Mouse (Mus musculus) MEL (cell line): ENCODE measurements around the gene 4930535I16Rik. TPM values are rescaled to one million over a fixed set of nuclear protein-coding genes. Genes with fewer than 3 reads are reported as not detected.

Source experiments
- DNase-seq: peaks from one replicate; pipeline ENCODE4 v3.0.0; 2011; ENCODE audit warnings: low read depth, low spot score
- H3K27ac ChIP-seq: 2 replicates; pipeline ENCODE4 v1.5.1; 2012; ENCODE audit warnings: low read depth, mild to moderate bottlenecking, control low read depth, low read length, moderate library complexity; ENCODE audit not compliant: control insufficient read depth
- H3K27me3 ChIP-seq, 2 experiments: fragments of 150-350 bp in 1 of 2; sonication (generic) in 1 of 2; 2 replicates each; pipeline ENCODE4 v1.6.1; 2012; ENCODE audit warnings: low read length in 2 of 2, mild to moderate bottlenecking in 2 of 2, improper control_type of control experiment in 1 of 2, moderate library complexity in 1 of 2; ENCODE audit not compliant: insufficient read depth in 2 of 2, control insufficient read depth in 1 of 2
- H3K36me3 ChIP-seq, 2 experiments: 2 replicates each; pipeline ENCODE4 v1.6.1; 2012 to 2014; ENCODE audit warnings: low read length in 2 of 2, improper control_type of control experiment in 1 of 2, inconsistent platforms in 1 of 2, mild to moderate bottlenecking in 1 of 2; ENCODE audit not compliant: insufficient read depth in 2 of 2, control insufficient read depth in 1 of 2
- H3K4me1 ChIP-seq, 2 experiments: fragments of 150-350 bp in 1 of 2; sonication (generic) in 1 of 2; 2 replicates each; pipeline ENCODE4 v1.6.1; 2012; ENCODE audit warnings: low read length in 2 of 2, improper control_type of control experiment in 1 of 2, mild to moderate bottlenecking in 1 of 2; ENCODE audit not compliant: insufficient read depth in 2 of 2, control insufficient read depth in 1 of 2
- H3K4me3 ChIP-seq, 2 experiments: fragments of 150-350 bp in 1 of 2; sonication (generic) in 1 of 2; 2 replicates each; pipeline ENCODE4 v1.5.1; 2012; ENCODE audit warnings: low read depth in 2 of 2, low read length in 2 of 2, mild to moderate bottlenecking in 2 of 2, moderate library complexity in 2 of 2, control low read depth in 1 of 2, improper control_type of control experiment in 1 of 2; ENCODE audit not compliant: control insufficient read depth in 1 of 2, insufficient read depth in 1 of 2
- H3K79me2 ChIP-seq: 2 replicates; pipeline ENCODE4 v1.6.1; 2012; ENCODE audit warnings: mild to moderate bottlenecking, low read length, moderate library complexity; ENCODE audit not compliant: control insufficient read depth, poor library complexity, insufficient read depth
- H3K9ac ChIP-seq: 2 replicates; pipeline ENCODE4 v1.6.1; 2012; ENCODE audit warnings: low read depth, mild to moderate bottlenecking, control low read depth, low read length, moderate library complexity; ENCODE audit not compliant: control insufficient read depth, poor library complexity, severe bottlenecking
- H3K9me3 ChIP-seq: fragments of 150-350 bp; sonication (generic); replicated peaks from 2 replicates; pipeline ENCODE4 v1.6.1; 2012; ENCODE audit warnings: mild to moderate bottlenecking, low read length, improper control_type of control experiment, moderate library complexity; ENCODE audit not compliant: insufficient read depth
- CHD1 ChIP-seq: IDR thresholded peaks from 2 replicates; pipeline ENCODE4 v1.6.1; 2012; ENCODE audit warnings: low read depth, mild to moderate bottlenecking, inconsistent platforms, low read length, improper control_type of control experiment
- CTCF ChIP-seq, 3 experiments: IDR thresholded peaks in 2 of 3; conservative IDR thresholded peaks in 1 of 3; 2 replicates each; pipeline ENCODE4 v1.5.1; 2011 to 2012; ENCODE audit warnings: low read length in 3 of 3, low read depth in 2 of 3, mild to moderate bottlenecking in 2 of 3, improper control_type of control experiment in 1 of 3, inconsistent platforms in 1 of 3, mixed read lengths in 1 of 3, moderate library complexity in 1 of 3; ENCODE audit not compliant: control insufficient read depth in 1 of 3, insufficient read depth in 1 of 3, poor library complexity in 1 of 3, severe bottlenecking in 1 of 3
- E2F4 ChIP-seq: IDR thresholded peaks from 2 replicates; pipeline ENCODE4 v1.6.1; 2011; ENCODE audit warnings: low read depth, low read length, improper control_type of control experiment, borderline replicate concordance
- ELF1 ChIP-seq: IDR thresholded peaks from 2 replicates; pipeline ENCODE4 v1.6.1; 2014; ENCODE audit warnings: low read depth, mild to moderate bottlenecking, inconsistent platforms, low read length, improper control_type of control experiment, moderate library complexity
- EP300 ChIP-seq, 2 experiments: IDR thresholded peaks; 2 replicates each; pipeline ENCODE4 v1.6.1; 2011; ENCODE audit warnings: improper control_type of control experiment in 2 of 2, low read length in 2 of 2, low read depth in 1 of 2, mild to moderate bottlenecking in 1 of 2
- ETS1 ChIP-seq: IDR thresholded peaks from 2 replicates; pipeline ENCODE4 v1.6.1; 2012; ENCODE audit warnings: low read depth, mild to moderate bottlenecking, inconsistent platforms, low read length, improper control_type of control experiment, moderate library complexity
- GABPA ChIP-seq: IDR thresholded peaks from 2 replicates; pipeline ENCODE4 v1.6.1; 2012; ENCODE audit warnings: low read depth, mild to moderate bottlenecking, inconsistent platforms, low read length, improper control_type of control experiment, moderate library complexity
- GATA1 ChIP-seq: IDR thresholded peaks from 2 replicates; pipeline ENCODE4 v1.6.1; 2011; ENCODE audit warnings: low read depth, low read length, improper control_type of control experiment
- MAFK ChIP-seq: IDR thresholded peaks from 2 replicates; pipeline ENCODE4 v1.6.1; 2011; ENCODE audit warnings: low read depth, mild to moderate bottlenecking, low read length, improper control_type of control experiment, borderline replicate concordance
- MAZ ChIP-seq: IDR thresholded peaks from 2 replicates; pipeline ENCODE4 v1.6.1; 2012; ENCODE audit warnings: low read depth, mild to moderate bottlenecking, inconsistent platforms, low read length, improper control_type of control experiment
- MEF2A ChIP-seq: IDR thresholded peaks from 2 replicates; pipeline ENCODE4 v1.6.1; 2014; ENCODE audit warnings: low read depth, mild to moderate bottlenecking, inconsistent platforms, low read length, improper control_type of control experiment; ENCODE audit not compliant: poor library complexity, insufficient replicate concordance, severe bottlenecking; ENCODE audit errors: extremely low read depth
- MYB ChIP-seq: IDR thresholded peaks from 2 replicates; pipeline ENCODE4 v1.6.1; 2011; ENCODE audit warnings: mild to moderate bottlenecking, low read depth, low read length, improper control_type of control experiment
- MYC ChIP-seq: IDR thresholded peaks from 2 replicates; pipeline ENCODE4 v1.6.1; 2011; ENCODE audit warnings: low read depth, mild to moderate bottlenecking, low read length, improper control_type of control experiment, moderate library complexity
- NELFE ChIP-seq: IDR thresholded peaks from 2 replicates; pipeline ENCODE4 v1.6.1; 2011; ENCODE audit warnings: low read depth, low read length, improper control_type of control experiment
- NRF1 ChIP-seq: IDR thresholded peaks from 2 replicates; pipeline ENCODE4 v1.6.1; 2014; ENCODE audit warnings: low read depth, mild to moderate bottlenecking, inconsistent platforms, low read length, improper control_type of control experiment, moderate library complexity; ENCODE audit not compliant: poor library complexity, insufficient read depth, severe bottlenecking
- POLR2A ChIP-seq, 2 experiments: IDR thresholded peaks; 2 replicates each; pipeline ENCODE4 v1.6.1; 2011 to 2012; ENCODE audit warnings: low read length in 2 of 2, mild to moderate bottlenecking in 2 of 2, control low read depth in 1 of 2, improper control_type of control experiment in 1 of 2, low read depth in 1 of 2, moderate library complexity in 1 of 2; ENCODE audit not compliant: control insufficient read depth in 1 of 2, insufficient read depth in 1 of 2, poor library complexity in 1 of 2
- POLR2AphosphoS5 ChIP-seq: IDR thresholded peaks from 2 replicates; pipeline ENCODE4 v1.6.1; 2012; ENCODE audit warnings: low read depth, borderline replicate concordance, mild to moderate bottlenecking, inconsistent platforms, low read length, moderate library complexity, mixed read lengths
- RCOR1 ChIP-seq: IDR thresholded peaks from 2 replicates; pipeline ENCODE4 v1.6.1; 2012; ENCODE audit warnings: low read depth, mild to moderate bottlenecking, inconsistent platforms, low read length, improper control_type of control experiment
- SMC3 ChIP-seq: IDR thresholded peaks from 2 replicates; pipeline ENCODE4 v1.6.1; 2011; ENCODE audit warnings: low read depth, low read length, improper control_type of control experiment
- TAL1 ChIP-seq: IDR thresholded peaks from 2 replicates; pipeline ENCODE4 v1.6.1; 2012; ENCODE audit warnings: mild to moderate bottlenecking, inconsistent platforms, low read length, moderate library complexity, mixed read lengths
- TBP ChIP-seq: IDR thresholded peaks from 2 replicates; pipeline ENCODE4 v1.8.0; 2011; ENCODE audit warnings: low read depth, low read length, improper control_type of control experiment
- ZMIZ1 ChIP-seq: IDR thresholded peaks from 2 replicates; pipeline ENCODE4 v1.6.1; 2012; ENCODE audit warnings: low read depth, mild to moderate bottlenecking, inconsistent platforms, low read length, improper control_type of control experiment, moderate library complexity
- polyA plus RNA-seq, 2 experiments: library from polyadenylated mRNA; stranded (reverse) in 1 of 2; unstranded in 1 of 2; fragments of >175 nt in 1 of 2; fragments of >200 nt in 1 of 2; gene quantifications; 2 replicates each; pipeline versions ENCODE4 v1.2.1 to v1.2.4; 2012; ENCODE audit warnings: low replicate concordance in 2 of 2, low read depth in 1 of 2; ENCODE audit not compliant: insufficient read length in 2 of 2, insufficient read depth in 1 of 2, missing spikeins in 1 of 2
- total RNA-seq: library from RNA; depleted of rRNA; stranded (reverse); fragments of 300-350 nt; gene quantifications from 2 replicates; pipeline ENCODE4 v1.2.3, GENCODE M21; 2012

Gene 4930535I16Rik
- total and polyA plus RNA-seq, 3 experiments: 1.3 TPM; not detected in 2

GRCm38 (mm10) chr4:123911503-123911902, 6.3 kb downstream of the 4930535I16Rik start:
- no peaks in the 10 kb centered on the region for H3K27me3 ChIP-seq
- no peaks in the 10 kb centered on the region for H3K9me3 ChIP-seq
- H3K4me1 ChIP-seq: peaks cover 0 to 7% of the 10 kb centered on the region in 2 experiments; a peak in 1 of 4 replicates
- H3K9ac ChIP-seq: no peak overlapping the region
- H3K27ac ChIP-seq: no peak overlapping the region
- H3K36me3 ChIP-seq: peaks cover 6 to 25% of the 10 kb centered on the region in 2 experiments
- DNase-seq: no peak
- peaks cover 34% of the 10 kb centered on the region for H3K79me2 ChIP-seq
- TF ChIP-seq GATA1: no peak
- TF ChIP-seq CTCF (IDR thresholded peaks at IDR 0.05 in 2 of 3, conservative IDR thresholded peaks at IDR 0.05 in 1 of 3; ENCODE audit: control insufficient read depth in 1 of 3, insufficient read depth in 1 of 3, low read depth in 2 of 3, low read length in 3 of 3, poor library complexity in 1 of 3, severe bottlenecking in 1 of 3): no peak
- TF ChIP-seq GABPA: no peak
- TF ChIP-seq ELF1: no peak
- TF ChIP-seq CHD1: no peak
- TF ChIP-seq RCOR1: no peak
- no peak for TF ChIP-seq MYB
- no peak for TF ChIP-seq ETS1
- TF ChIP-seq SMC3: no peak
- TF ChIP-seq ZMIZ1: no peak
- TF ChIP-seq MYC: no peak
- no peak for TF ChIP-seq TBP
- TF ChIP-seq POLR2A (IDR thresholded peaks at IDR 0.05; ENCODE audit: control insufficient read depth in 1 of 2, insufficient read depth in 1 of 2, low read depth in 1 of 2, low read length in 2 of 2, poor library complexity in 1 of 2): no peak
- no peak for TF ChIP-seq EP300 (IDR thresholded peaks at IDR 0.05; ENCODE audit: low read depth in 1 of 2, low read length in 2 of 2)
- TF ChIP-seq MAZ: no peak
- no peak for TF ChIP-seq POLR2AphosphoS5
- no peak for TF ChIP-seq MEF2A
- H3K4me3 ChIP-seq: no peak overlapping the region

GRCm38 (mm10) chr4:123905126-123905668, 12.6 kb downstream of the 4930535I16Rik start:
- peaks cover 4% of the 10 kb centered on the region in 2 experiments; a peak in 3 of 4 replicates for H3K4me1 ChIP-seq
- H3K36me3 ChIP-seq: peaks cover 0 to 20% of the 10 kb centered on the region in 2 experiments; a peak in 2 of 4 replicates
- peaks cover 23% of the 10 kb centered on the region for H3K79me2 ChIP-seq
- H3K27me3 ChIP-seq: no peaks in the 10 kb centered on the region
- H3K27ac ChIP-seq: peak overlapping the region; percentile 48
- H3K9me3 ChIP-seq: no peaks in the 10 kb centered on the region
- peak overlapping the region; percentile 93 for H3K9ac ChIP-seq
- H3K4me3 ChIP-seq: peak overlapping the region; percentile 85 to 96
- DNase-seq: peak; percentile 67
- no peak for TF ChIP-seq MEF2A
- 0 out of 2 replicates have a peak, but pooled peaks have one; percentile 30 for TF ChIP-seq MAZ
- peak; percentile 62 for TF ChIP-seq NRF1
- no peak for TF ChIP-seq MAFK
- no peak for TF ChIP-seq ZMIZ1
- TF ChIP-seq ETS1: no peak
- no peak for TF ChIP-seq E2F4
- no peak for TF ChIP-seq NELFE
- no peak for TF ChIP-seq TAL1
- TF ChIP-seq ELF1: no peak
